Mouse (Mus musculus): ENCODE results near the gene Ckap4. TPM values are rescaled to one million over a fixed set of nuclear protein-coding genes. Genes with fewer than 3 reads are reported as not detected.
"Not testable (repeated sequence)": the region's sequence is repeated elsewhere in the genome, so short reads cannot be mapped to it uniquely, and the experiment has no call there.

The Ckap4 gene
- polyA plus RNA-seq, 1 experiment from 2014 or later = 60.9 TPM

- Histone ChIP-seq H3K36me3 (no peaks in the 10 kb centered on the region), H3K4me2 (replicated peaks) (no peak overlapping the region), H3K4me1 (replicated peaks) (no peaks in the 10 kb centered on the region; the same call in 1 of the 2 replicates), H3K4me3 (replicated peaks) (no peak overlapping the region), H3K27me3 (no peaks in the 10 kb centered on the region), H3K9me3 (no peaks in the 10 kb centered on the region), H3K27ac (no peak overlapping the region), H3K9ac (replicated peaks) (no peak overlapping the region)
- 81% methylated on average over 3 of the region's 3 CpGs for WGBS
- ATAC-seq = no peak
Observed at GRCm38 (mm10) chr10:84483553-84483952, 50.3 kb downstream of the Ckap4 start.

DNA sequence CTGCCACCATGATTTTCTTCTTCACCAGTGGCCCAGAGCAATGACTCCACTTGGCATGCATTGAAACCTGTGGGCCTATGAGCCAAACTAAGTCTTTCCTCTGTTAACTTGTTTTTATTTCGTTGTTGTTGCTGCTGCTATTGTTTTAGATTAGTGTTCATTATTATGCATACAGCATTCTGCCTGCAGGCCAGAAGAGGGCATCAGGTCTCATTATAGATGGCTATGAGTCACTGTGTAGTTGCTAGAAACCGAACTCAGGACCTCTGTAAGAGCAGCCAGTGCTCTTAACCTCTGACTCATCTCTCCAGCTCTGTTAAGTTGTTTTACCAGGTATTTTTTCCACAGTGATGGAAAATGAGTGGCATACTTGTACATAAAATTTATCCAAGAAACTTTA lies 50.8 kb downstream of the Ckap4 start:
- no peaks in the 10 kb centered on the region for H3K36me3 ChIP-seq
- no peaks in the 10 kb centered on the region for H3K27me3 ChIP-seq
- H3K9me3 ChIP-seq = no peaks in the 10 kb centered on the region
- ATAC-seq = no peak
- no peak overlapping the region for H3K9ac ChIP-seq (replicated peaks)
- peaks cover 2% of the 10 kb centered on the region; the same call in 1 of the 2 replicates for H3K4me1 ChIP-seq (replicated peaks)
- 80% methylated on average over 2 of the region's 2 CpGs for WGBS
- no peak overlapping the region for H3K27ac ChIP-seq
- no peak overlapping the region for H3K4me2 ChIP-seq (replicated peaks)
- H3K4me3 ChIP-seq (replicated peaks) = no peak overlapping the region

GRCm38 (mm10) chr10:84482418-84482817 lies 51.4 kb downstream of the Ckap4 start:
- not testable (repeated sequence) for H3K36me3 ChIP-seq; H3K4me3 ChIP-seq (replicated peaks); ATAC-seq; H3K9ac ChIP-seq (replicated peaks); H3K27me3 ChIP-seq; H3K4me2 ChIP-seq (replicated peaks); H3K4me1 ChIP-seq (replicated peaks); H3K27ac ChIP-seq; H3K9me3 ChIP-seq
- 98% methylated on average over 15 of the region's 15 CpGs for WGBS

- Histone ChIP-seq H3K36me3 (no peaks in the 10 kb centered on the region), H3K27me3 (no peaks in the 10 kb centered on the region), H3K27ac (no peak overlapping the region), H3K4me3 (replicated peaks) (no peak overlapping the region), H3K9ac (replicated peaks) (no peak overlapping the region), H3K9me3 (no peaks in the 10 kb centered on the region), H3K4me2 (replicated peaks) (no peak overlapping the region), H3K4me1 (replicated peaks) (peaks cover 9% of the 10 kb centered on the region)
- ATAC-seq = no peak
- WGBS = 69% methylated on average over 5 of the region's 5 CpGs
Observed at GRCm38 (mm10) chr10:84481327-84481671, 52.6 kb downstream of the Ckap4 start.

GRCm38 (mm10) chr10:84480667-84481326 lies 53.1 kb downstream of the Ckap4 start:
- 66% methylated on average over 8 of the region's 8 CpGs for WGBS
- no peak for ATAC-seq
- no peak overlapping the region for H3K4me2 ChIP-seq (replicated peaks)
- peaks cover 9% of the 10 kb centered on the region for H3K4me1 ChIP-seq (replicated peaks)
- H3K9ac ChIP-seq (replicated peaks) = no peak overlapping the region
- no peak overlapping the region for H3K27ac ChIP-seq
- no peak overlapping the region for H3K4me3 ChIP-seq (replicated peaks)
- no peaks in the 10 kb centered on the region for H3K27me3 ChIP-seq
- H3K9me3 ChIP-seq = no peaks in the 10 kb centered on the region
- no peaks in the 10 kb centered on the region for H3K36me3 ChIP-seq

DNA sequence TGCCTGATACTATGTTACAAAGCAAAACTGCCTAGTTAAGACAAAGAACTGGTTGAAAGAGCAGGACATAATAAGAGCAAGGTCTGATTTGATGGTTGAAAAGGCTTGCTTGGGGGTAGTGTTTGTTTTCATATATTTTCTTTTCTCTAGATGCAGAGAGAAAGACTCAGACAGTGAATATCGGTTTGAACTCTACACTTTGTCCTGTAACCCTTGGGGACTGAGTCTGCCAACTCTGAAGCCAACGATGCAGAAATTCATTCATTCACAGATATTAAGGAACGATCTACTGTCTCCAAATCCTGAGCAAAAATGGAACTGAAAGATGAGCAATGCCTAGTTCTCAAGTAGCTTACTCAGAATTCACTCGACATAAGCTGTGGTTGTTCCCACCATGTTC lies 53.7 kb downstream of the Ckap4 start:
- no peak for ATAC-seq
- H3K9me3 ChIP-seq = no peaks in the 10 kb centered on the region
- WGBS = 50% methylated on average over 4 of the region's 4 CpGs
- no peak overlapping the region for H3K27ac ChIP-seq
- H3K36me3 ChIP-seq = no peaks in the 10 kb centered on the region
- H3K4me2 ChIP-seq (replicated peaks) = no peak overlapping the region
- no peaks in the 10 kb centered on the region for H3K27me3 ChIP-seq
- H3K4me3 ChIP-seq (replicated peaks) = no peak overlapping the region
- H3K9ac ChIP-seq (replicated peaks) = no peak overlapping the region
- peaks cover 9% of the 10 kb centered on the region for H3K4me1 ChIP-seq (replicated peaks)

DNA sequence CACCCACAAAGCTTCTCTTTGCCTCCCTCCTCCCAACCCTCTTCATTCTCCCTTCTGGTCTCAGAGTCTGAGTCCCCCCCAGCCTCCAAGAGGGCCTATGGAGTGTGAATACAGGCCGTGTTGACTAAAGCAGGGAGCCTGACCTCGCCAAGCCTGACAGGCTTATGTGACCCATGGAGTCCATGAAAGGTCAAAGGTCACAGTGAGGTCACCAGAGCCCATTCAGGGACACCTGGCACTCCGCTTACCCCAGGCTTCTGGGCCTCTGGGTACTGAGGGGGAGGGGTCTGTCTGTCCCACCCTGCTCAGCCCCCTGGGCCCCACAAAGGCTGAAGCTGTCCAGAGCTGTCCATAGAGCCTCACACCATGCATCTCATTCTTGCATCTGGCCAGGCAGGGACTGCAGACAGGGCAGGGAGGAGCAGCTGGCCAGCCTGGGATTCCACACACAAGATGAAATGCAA lies 56.2 kb downstream of the Ckap4 start:
- Histone ChIP-seq H3K4me1 (replicated peaks) (peaks cover 9% of the 10 kb centered on the region), H3K4me2 (replicated peaks) (no peak overlapping the region), H3K9me3 (no peaks in the 10 kb centered on the region), H3K4me3 (replicated peaks) (no peak overlapping the region), H3K36me3 (no peaks in the 10 kb centered on the region), H3K9ac (replicated peaks) (no peak overlapping the region), H3K27ac (no peak overlapping the region), H3K27me3 (no peaks in the 10 kb centered on the region)
- ATAC-seq = peak; percentile 77; the same call in 1 of the 2 replicates
- 8% methylated on average over 3 of the region's 3 CpGs for WGBS

DNA sequence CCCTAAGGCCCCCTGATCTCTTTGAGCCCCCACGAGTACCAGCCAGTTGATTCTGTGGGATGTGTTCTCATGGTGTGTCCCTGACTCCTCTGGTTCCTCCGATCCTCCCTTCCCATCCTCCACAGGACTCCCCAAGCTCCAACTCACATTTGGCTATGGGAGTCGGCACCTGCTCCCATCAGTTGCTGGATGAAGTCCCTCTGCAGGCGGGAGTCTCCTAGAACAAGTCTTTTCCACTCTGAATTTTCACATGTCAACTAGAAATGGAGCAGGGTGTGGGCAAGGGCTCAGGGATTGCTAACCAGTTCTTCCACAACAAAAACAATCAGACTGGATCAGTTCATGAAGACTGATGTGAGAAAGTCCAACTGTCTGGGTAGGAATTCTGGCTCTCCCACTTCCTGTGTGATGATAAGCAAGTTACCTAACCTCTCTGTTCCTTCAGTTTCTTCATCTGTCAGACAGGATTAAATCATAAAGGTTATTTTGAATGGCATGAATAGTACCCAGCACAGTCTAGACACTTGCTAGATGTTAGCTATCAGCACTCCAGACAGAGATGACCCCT lies 56.7 kb downstream of the Ckap4 start:
- Histone ChIP-seq H3K9me3 (no peaks in the 10 kb centered on the region), H3K4me2 (replicated peaks) (no peak overlapping the region), H3K27ac (no peak overlapping the region), H3K4me1 (replicated peaks) (peaks cover 9% of the 10 kb centered on the region), H3K4me3 (replicated peaks) (no peak overlapping the region), H3K9ac (replicated peaks) (no peak overlapping the region), H3K27me3 (no peaks in the 10 kb centered on the region), H3K36me3 (no peaks in the 10 kb centered on the region)
- ATAC-seq = 0 out of 2 replicates have a peak, but pooled peaks have one; percentile 17
- WGBS = 51% methylated on average over 4 of the region's 4 CpGs

Other genes with a start within 250 kb of the Ckap4 start
- 4.9 and 5.0 TPM in 2 replicates for gene Nuak1, start 93.5 kb downstream of the Ckap4 start, polyA plus RNA-seq (2015; fragmentation: Nextera tagmentation; extraction: Ambion mirVana)
- gene Tcp11l2, start 42.6 kb upstream of the Ckap4 start, polyA plus RNA-seq (2015; fragmentation: Nextera tagmentation; extraction: Ambion mirVana) = 18.5 and 19.5 TPM in 2 replicates
- gene Polr3b, start 88.2 kb upstream of the Ckap4 start, polyA plus RNA-seq (2015; fragmentation: Nextera tagmentation; extraction: Ambion mirVana) = 17.2 and 18.6 TPM in 2 replicates
- 29.0 and 34.3 TPM in 2 replicates for gene Rfx4, start 222.0 kb upstream of the Ckap4 start, polyA plus RNA-seq (2015; fragmentation: Nextera tagmentation; extraction: Ambion mirVana)

All from midbrain, embryonic 13.5 days (tissue).